Mouse (Mus musculus) adrenal gland, postnatal 36 days (tissue): ENCODE measurements around the gene Duoxa2. TPM values are rescaled to one million over a fixed set of nuclear protein-coding genes. Genes with fewer than 3 reads are reported as not detected.

Experiments used
- total RNA-seq, 2 experiments: library from RNA; stranded (reverse); gene quantifications; 2 replicates each; pipeline ENCODE4 v1.2.3; 2021

Gene Duoxa2
- total RNA-seq, 2 experiments from 2014 or later, result not detected

Other genes with a start within 250 kb of the Duoxa2 start
- gene Spg11, start 180.5 kb upstream of the Duoxa2 start, total RNA-seq, result 10 to 100 TPM; 18.4 to 20.5 TPM
- 100 to 1,000 TPM; 632 to 981 TPM for gene B2m, start 151.2 kb upstream of the Duoxa2 start, total RNA-seq
- gene Trim69, start 138.2 kb upstream of the Duoxa2 start, total RNA-seq, result under 1 TPM; 0.16 to 0.17 TPM
- not detected for gene Patl2, start 112.7 kb upstream of the Duoxa2 start, total RNA-seq
- not detected for gene Terb2, start 112.6 kb upstream of the Duoxa2 start, total RNA-seq
- gene Sord, start 64.2 kb upstream of the Duoxa2 start, total RNA-seq, result 10 to 100 TPM; 75.8 to 96.2 TPM
- under 1 TPM in 1 of 2 experiments, not detected in 1; 0.13 TPM for gene Duox2, start 451 bp upstream of the Duoxa2 start, total RNA-seq
- not detected for gene Duoxa1, start 14.8 kb downstream of the Duoxa2 start, total RNA-seq
- gene Duox1, start 16.8 kb downstream of the Duoxa2 start, total RNA-seq, result under 1 TPM; 0.10 to 0.13 TPM
- gene Shf, start 70.3 kb downstream of the Duoxa2 start, total RNA-seq, result 1 to 10 TPM; 9.3 to 9.4 TPM
- 1 to 10 TPM; 3.0 to 3.5 TPM for gene Slc28a2, start 127.6 kb downstream of the Duoxa2 start, total RNA-seq
- gene Gm14085, start 186.0 kb downstream of the Duoxa2 start, total RNA-seq, result under 1 TPM in 1 of 2 experiments, not detected in 1; 0.10 TPM